Mouse (Mus musculus): ENCODE results near the gene Ubb. TPM values are rescaled to one million over a fixed set of nuclear protein-coding genes. Genes with fewer than 3 reads are reported as not detected.

The Ubb gene
- polyA plus RNA-seq, 1 experiment from 2014 or later, result 2,820 TPM

Other genes starting within 250 kb of the Ubb start
- 12.0 and 13.5 TPM in 2 replicates for gene Pigl, start 92.7 kb upstream of the Ubb start, polyA plus RNA-seq (2014; fragmentation: Nextera tagmentation; extraction: Ambion mirVana)
- 139 and 158 TPM in 2 replicates for gene Ncor1, start 92.6 kb upstream of the Ubb start, polyA plus RNA-seq (2014; fragmentation: Nextera tagmentation; extraction: Ambion mirVana)
- gene Cenpv, start 11.9 kb upstream of the Ubb start, polyA plus RNA-seq (2014; fragmentation: Nextera tagmentation; extraction: Ambion mirVana), result 31.1 and 44.9 TPM in 2 replicates
- 11.6 and 12.4 TPM in 2 replicates for gene Trpv2, start 23.3 kb downstream of the Ubb start, polyA plus RNA-seq (2014; fragmentation: Nextera tagmentation; extraction: Ambion mirVana)
- gene Lrrc75a, start 97.4 kb downstream of the Ubb start, polyA plus RNA-seq (2014; fragmentation: Nextera tagmentation; extraction: Ambion mirVana), result 12.9 and 13.7 TPM in 2 replicates
- gene Mmgt2, start 97.5 kb downstream of the Ubb start, polyA plus RNA-seq (2014; fragmentation: Nextera tagmentation; extraction: Ambion mirVana), result 56.7 and 57.4 TPM in 2 replicates
- gene Zfp287, start 180.7 kb downstream of the Ubb start, polyA plus RNA-seq (2014; fragmentation: Nextera tagmentation; extraction: Ambion mirVana), result 7.7 and 8.9 TPM in 2 replicates
- 0.73 TPM in 1 of 2 replicates, not detected in the other for gene Gm10428, start 201.9 kb downstream of the Ubb start, polyA plus RNA-seq (2014; fragmentation: Nextera tagmentation; extraction: Ambion mirVana)
- 19.3 and 20.3 TPM in 2 replicates for gene Zfp286, start 238.3 kb downstream of the Ubb start, polyA plus RNA-seq (2014; fragmentation: Nextera tagmentation; extraction: Ambion mirVana)